Mouse (Mus musculus): Measurements from ENCODE around the gene Gm3012. TPM values are rescaled to one million over a fixed set of nuclear protein-coding genes. Genes with fewer than 3 reads are reported as not detected.
"Not testable (repeated sequence)": the region's sequence is repeated elsewhere in the genome, so short reads cannot be mapped to it uniquely, and the experiment has no call there.

Gm3012 gene
- total RNA-seq (2021), result not detected
- long read RNA-seq, experiment 1, result 0 reads
- long read RNA-seq, experiment 2, result 0 reads

GRCm38 (mm10) chr14:3634212-3634611 lies at the start of gene Gm3012:
TSS of gene Gm3012 (plus strand) at chr14:3634512.
- intact Hi-C loops (cut with DNase I), result not testable (repeated sequence)

DNA sequence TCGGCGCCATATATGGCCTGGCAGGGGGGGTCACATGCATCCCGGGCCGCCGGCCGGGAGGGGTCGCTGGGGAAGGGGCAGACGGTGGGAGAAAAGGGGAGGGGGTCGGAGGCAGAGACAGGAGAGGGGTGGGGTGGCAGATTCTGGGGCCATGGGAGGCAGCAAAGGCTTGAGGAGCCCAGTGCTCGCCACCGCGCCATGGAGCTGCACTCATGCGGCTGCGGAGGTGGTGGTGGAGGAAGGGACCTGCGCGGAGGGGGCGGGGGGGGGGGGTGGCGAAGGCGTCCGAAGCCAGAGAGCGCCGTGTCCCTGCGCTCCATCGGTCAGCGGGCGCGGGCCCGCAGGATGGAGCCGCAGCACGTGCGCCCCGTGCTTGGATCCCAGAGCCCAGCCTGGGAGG lies 17.4 kb downstream of the Gm3012 start, which contains the start of gene Gm3020:
TSS of gene Gm3020 (plus strand) at position 301 of the 400 bp plus-strand sequence.
- DNase-seq; intact Hi-C loops (cut with DNase I): not testable (repeated sequence)

More at GRCm38 (mm10) chr14:3634212-3634611, at the start of gene Gm3012:
- not testable (repeated sequence) for DNase-seq

GRCm38 (mm10) chr14:3688483-3688882 lies 54.2 kb downstream of the Gm3012 start, which contains the start of gene Gm3043:
TSS of gene Gm3043 (plus strand) at chr14:3688783.
- intact Hi-C loops (cut with DNase I); DNase-seq: not testable (repeated sequence)

Other genes with a start within 250 kb of the Gm3012 start
- not detected for gene Gm10413, start 239.4 kb upstream of the Gm3012 start, total RNA-seq (2021)
- gene Gm10409, start 221.9 kb upstream of the Gm3012 start, total RNA-seq (2021), result under 1 TPM; 0.17 to 0.18 TPM
- not detected for gene Gm3005, start 206.4 kb upstream of the Gm3012 start, total RNA-seq (2021)
- not detected for gene Gm10408, start 185.1 kb upstream of the Gm3012 start, total RNA-seq (2021)
- under 1 TPM; 0.17 to 0.18 TPM for gene Gm3020, start 17.5 kb downstream of the Gm3012 start, total RNA-seq (2021)
- not detected for gene Gm3043, start 54.3 kb downstream of the Gm3012 start, total RNA-seq (2021)
- not detected for gene Gm3002, start 175.6 kb downstream of the Gm3012 start, total RNA-seq (2021)
- not detected for gene Gm3033, start 211.7 kb downstream of the Gm3012 start, total RNA-seq (2021)
- gene Gm2916, start 249.7 kb downstream of the Gm3012 start, total RNA-seq (2021), result not detected